Mouse (Mus musculus) stomach, postnatal 0 days (tissue): ENCODE measurements around the gene Jkamp.

Experiments
- CTCF ChIP-seq: IDR thresholded peaks from 2 replicates; pipeline ENCODE4 v1.5.1; 2016; ENCODE audit warnings: antibody characterized with exemption, low read depth, mild to moderate bottlenecking, moderate library complexity
- EP300 ChIP-seq: optimal IDR thresholded peaks from 2 replicates; pipeline ENCODE3; 2016; ENCODE audit warnings: antibody characterized with exemption

- TF ChIP-seq CTCF = no peak
- no peak for TF ChIP-seq EP300
These were observed 2.1 kb upstream of the Jkamp start for GRCm38 (mm10) chr12:72083265-72083664.
